Mouse (Mus musculus) heart, postnatal 10 days (tissue): ENCODE data around the gene Bloc1s1. TPM values are rescaled to one million over a fixed set of nuclear protein-coding genes. Genes with fewer than 3 reads are reported as not detected.

Experiments
- DNase-seq, 2 experiments: peaks; one replicate each; pipeline ENCODE4 v3.0.0; 2021
- intact Hi-C: fragments of 180-260 bp; cut with DNase I; formaldehyde crosslinking; loops from one replicate; pipeline ENCODE4 v1.15.1; 2025
- total RNA-seq, 2 experiments: library from RNA; stranded (reverse); gene quantifications; 2 replicates each; pipeline ENCODE4 v1.2.3; 2021

Gene Bloc1s1
- total RNA-seq, 2 experiments from 2014 or later = 188 to 198 TPM

- intact Hi-C loops = no loop called here
These were observed 10.3 kb upstream of the Bloc1s1 start for GRCm38 (mm10) chr10:128933976-128934721.

GRCm38 (mm10) chr10:128933574-128933973 lies 9.7 kb upstream of the Bloc1s1 start, which contains the start of gene Itga7:
TSS of gene Itga7 (plus strand) at chr10:128933818.
- intact Hi-C loops = no loop called here
- DNase-seq = peak; percentile 58 to 64

More at GRCm38 (mm10) chr10:128933976-128934721, 10.3 kb upstream of the Bloc1s1 start:
- DNase-seq = peak in 1 of 2 experiments; percentile 29

- intact Hi-C loops = no loop called here
- DNase-seq = peak; percentile 62 to 65
These were observed 7.6 kb upstream of the Bloc1s1 start for GRCm38 (mm10) chr10:128931441-128931840.

DNA sequence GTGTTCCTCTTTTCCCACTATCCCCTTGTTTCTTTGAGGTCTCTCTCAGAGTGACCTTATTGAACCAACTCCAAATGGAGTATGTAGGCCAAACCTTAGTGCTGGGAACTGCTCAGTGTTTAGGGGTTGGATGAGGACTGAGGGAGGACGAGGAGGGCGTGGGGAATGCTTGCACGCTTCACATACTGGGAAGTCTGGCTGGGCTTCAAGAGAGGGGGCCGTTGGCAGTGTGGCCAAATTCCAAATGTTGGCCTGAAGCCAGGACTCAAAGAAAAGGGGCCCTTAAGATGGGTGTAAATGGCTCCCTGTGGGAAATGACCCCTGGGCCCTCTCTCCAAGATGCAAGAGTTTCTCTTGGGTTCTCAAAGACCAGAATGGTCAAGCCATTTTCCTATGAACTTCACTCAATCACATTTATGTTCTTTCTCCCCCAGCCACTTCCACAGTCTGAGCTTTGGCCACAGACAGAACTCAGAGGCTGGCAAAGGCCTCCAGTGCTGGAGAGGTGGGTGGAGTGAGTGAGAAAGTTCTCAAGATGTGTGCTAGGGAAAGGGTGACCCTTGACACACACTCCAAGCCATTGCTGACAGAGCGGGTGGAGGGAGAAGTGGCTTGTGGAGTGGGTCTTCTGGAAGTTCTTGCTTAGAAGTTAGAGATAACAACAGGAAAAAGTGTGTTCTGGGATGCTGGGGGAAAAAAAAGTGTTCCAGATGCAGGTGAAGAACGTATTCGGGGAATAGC lies 6.0 kb upstream of the Bloc1s1 start:
- intact Hi-C loops = no loop called here
- DNase-seq = peak; percentile 26 to 44

DNA sequence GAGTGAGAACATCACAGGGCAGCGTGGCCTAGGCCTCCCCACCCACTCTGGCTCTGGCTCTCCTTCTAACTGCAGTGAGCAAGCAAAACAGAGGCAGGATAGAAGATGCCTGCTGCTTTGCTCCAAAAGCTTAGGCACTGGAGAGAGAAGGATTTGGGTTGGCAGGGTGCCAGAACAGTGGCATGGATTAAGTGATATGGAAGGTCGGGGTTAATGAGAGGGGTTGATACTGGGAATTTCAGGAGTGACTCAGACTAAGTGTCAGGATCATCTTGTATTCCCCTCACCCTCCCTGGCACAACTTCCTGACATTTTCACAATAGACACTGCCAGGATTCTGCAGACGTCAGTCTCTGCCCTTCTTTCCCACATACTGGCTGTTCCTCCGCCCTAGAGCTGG lies 4.5 kb upstream of the Bloc1s1 start:
- intact Hi-C loops = no loop called here
- peak; percentile 34 to 36 for DNase-seq

DNA sequence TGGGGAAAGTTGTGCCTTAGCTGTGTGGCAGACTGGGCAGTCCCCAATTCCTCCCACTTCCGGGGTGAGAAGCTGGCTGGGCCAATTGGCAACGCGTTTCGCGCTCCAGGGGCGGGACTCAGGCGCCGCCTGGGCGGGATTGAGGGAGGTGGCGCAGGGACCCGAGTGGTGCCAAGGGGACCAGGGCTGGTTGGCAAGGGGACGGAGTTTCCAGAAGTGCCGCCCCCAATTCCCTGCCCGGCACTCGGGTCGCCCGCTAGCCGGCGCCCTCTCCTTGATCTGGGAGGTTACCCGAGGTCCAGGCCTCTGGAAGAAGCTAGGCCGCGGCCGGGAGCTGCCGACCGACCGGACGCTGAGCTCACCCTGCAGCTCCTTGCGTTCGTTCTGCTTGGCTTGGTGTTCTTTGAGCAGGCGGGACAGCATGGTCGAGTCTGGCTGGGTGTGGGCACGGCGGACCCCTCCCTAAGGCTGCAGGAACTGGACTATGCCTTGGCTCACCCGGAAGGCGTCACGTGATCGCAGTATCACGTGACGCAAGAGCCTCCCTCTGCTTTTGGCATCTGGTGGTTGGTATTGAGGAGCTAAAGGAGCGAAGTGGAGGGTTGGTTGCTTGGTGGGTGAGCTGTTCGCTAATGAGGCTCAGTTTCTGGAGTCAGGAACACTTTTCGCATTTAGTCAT lies 683 bp downstream of the Bloc1s1 start:
- intact Hi-C loops = no loop called here
- peak; percentile 97 to 98 for DNase-seq

GRCm38 (mm10) chr10:128922822-128923012 lies 1.1 kb downstream of the Bloc1s1 start, which contains the start of gene Rdh5:
TSS of gene Rdh5 (minus strand) at chr10:128922888.
- intact Hi-C loops = no loop called here

DNA sequence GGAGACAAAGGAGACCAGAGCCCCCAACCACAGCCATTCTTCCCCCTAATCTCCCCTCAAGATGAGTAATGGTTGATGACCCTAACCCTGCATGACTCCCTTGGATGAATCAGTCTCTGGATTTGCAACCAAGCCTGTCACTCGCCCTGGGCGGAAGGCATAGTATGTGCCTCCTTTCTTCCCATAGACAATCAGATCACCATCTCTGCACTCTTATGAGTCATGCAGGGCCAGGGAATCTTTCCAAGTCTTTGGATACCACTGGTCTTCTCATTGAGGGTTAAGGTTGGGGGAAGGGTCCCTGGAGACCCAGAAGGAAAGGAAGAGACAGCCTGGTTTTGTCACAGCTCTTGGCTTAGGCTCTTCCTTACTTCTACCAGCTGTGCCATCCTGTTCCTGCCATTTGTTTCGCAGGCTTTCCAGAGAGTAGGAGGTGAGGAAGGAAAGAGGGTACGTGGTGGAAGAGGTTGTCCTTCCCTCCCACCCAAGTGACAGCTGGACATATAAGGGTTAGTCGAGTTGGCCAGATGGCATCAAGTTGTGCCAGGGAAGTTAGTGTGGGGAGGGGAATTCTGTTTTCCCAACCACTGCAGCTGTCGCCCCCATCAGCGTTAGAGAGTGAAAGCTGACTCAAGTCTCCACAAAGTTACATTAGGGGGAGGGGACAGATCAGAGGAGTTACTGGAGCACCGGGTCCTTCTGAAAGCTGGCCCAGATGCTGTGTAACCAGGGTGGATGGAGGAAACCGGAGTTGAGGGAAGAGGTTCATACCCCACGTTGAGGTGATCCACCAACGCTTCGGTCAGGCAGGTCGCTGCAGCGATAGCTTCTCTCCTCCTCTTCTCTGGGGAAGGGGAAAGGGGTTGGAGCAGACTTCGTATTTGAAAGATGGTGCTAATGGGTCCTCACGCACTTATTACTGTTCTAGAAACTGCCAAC lies 1.7 kb downstream of the Bloc1s1 start:
- intact Hi-C loops = no loop called here
- DNase-seq = peak in 1 of 2 experiments; percentile 29

More at GRCm38 (mm10) chr10:128922822-128923012, 1.1 kb downstream of the Bloc1s1 start, which contains the start of gene Rdh5:
- no peak for DNase-seq

DNA sequence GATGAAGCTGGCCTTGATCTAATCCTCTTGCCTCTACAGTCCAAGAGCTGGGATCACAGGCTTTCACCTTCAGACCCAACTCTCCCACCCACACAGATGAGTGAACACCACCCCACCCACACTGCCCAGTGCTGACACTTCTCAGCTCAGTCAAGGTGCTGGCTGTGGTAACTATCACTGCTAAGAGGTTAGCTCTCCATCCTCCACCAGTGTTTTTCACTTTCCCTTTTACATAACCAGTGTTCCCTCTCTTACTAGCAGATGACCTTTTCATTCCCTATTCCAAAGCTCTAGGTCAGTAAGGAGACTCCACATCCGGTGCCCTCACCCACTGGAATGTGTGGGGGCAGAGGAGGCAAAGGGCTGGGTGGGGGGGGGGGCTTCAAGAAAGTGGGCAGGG lies 2.6 kb downstream of the Bloc1s1 start:
- intact Hi-C loops = no loop called here
- no peak for DNase-seq

GRCm38 (mm10) chr10:128920736-128921161 lies 3.1 kb downstream of the Bloc1s1 start:
- peak; percentile 67 to 70 for DNase-seq
- intact Hi-C loops = no loop called here

- intact Hi-C loops = no loop called here
- DNase-seq = no peak
These were observed 3.9 kb downstream of the Bloc1s1 start for GRCm38 (mm10) chr10:128919966-128920365.

- DNase-seq = peak; percentile 59 to 60
- intact Hi-C loops = no loop called here
These were observed 4.6 kb downstream of the Bloc1s1 start for GRCm38 (mm10) chr10:128919203-128919631.

DNA sequence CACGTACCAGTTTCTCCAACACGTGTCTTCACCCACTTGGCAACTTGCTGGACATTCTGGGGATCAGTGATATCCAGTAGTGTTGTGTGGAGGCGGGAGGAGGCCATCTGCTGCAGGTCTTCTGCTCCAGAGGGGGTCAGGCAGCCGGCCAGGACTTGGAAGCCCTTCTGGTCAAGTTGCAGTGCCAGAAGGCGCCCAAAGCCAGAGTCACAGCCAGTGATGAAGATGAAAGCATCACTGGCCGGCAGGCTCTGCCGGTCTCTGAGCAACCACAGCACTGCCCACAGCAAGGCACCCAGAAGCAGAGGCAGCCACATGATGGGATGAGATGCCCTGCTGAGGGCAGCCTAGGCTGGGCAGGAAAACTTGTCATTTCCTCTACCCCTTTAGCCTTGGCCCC lies 5.6 kb downstream of the Bloc1s1 start:
- peak; percentile 53 to 57 for DNase-seq
- intact Hi-C loops = no loop called here

- no peak for DNase-seq
- intact Hi-C loops = no loop called here
These were observed 6.4 kb downstream of the Bloc1s1 start for GRCm38 (mm10) chr10:128917400-128917799.

- no peak for DNase-seq
- intact Hi-C loops = no loop called here
These were observed 7.2 kb downstream of the Bloc1s1 start for GRCm38 (mm10) chr10:128916665-128917064.

- intact Hi-C loops = no loop called here
These were observed 8.3 kb downstream of the Bloc1s1 start for GRCm38 (mm10) chr10:128915550-128915949.

DNA sequence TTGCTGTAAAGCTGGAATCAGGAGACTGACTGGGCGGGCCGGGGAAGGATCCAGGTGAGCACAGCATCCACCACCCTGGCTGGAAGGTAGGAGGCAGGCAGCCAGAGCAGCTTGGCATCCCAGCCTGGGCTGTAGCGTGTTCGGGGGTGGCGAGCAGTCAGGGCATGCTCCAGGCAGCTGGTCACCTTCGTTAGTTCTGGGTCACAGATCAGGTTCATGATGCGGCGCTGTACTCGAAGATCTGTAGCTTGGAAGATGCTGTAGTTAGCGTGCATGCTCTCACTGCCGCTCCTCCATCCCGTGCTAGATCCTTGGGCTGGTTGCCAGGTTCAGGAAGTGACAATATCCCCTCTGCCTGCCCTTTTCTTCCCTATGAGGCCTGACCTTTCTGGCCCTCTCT lies 10.1 kb downstream of the Bloc1s1 start:
- intact Hi-C loops = loop anchor here (5.0 kb wide), 1 partner anchor 64 kb away; no protein-coding TSS in a partner anchor
- peak in 1 of 2 experiments; percentile 23 for DNase-seq

More at GRCm38 (mm10) chr10:128915550-128915949, 8.3 kb downstream of the Bloc1s1 start:
- no peak for DNase-seq

DNA sequence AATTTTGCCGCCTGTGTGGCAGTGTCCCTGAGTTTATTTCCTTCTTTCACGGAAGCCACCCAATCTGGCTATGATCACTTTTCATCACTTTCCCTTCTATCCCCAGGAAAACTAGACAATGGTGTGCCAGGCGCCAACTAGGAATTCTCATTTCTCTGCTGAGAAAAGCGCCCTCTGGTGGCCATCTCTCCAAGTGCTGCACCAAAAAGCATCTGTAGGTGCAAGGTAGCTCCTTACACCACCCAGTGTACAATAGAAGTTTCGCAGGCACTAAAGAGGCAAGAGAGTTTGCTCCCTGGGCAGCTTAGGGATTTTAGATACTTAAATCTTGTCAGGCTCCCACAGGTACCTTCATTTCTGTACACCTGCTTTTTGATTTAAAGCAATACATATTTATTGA lies 10.6 kb downstream of the Bloc1s1 start:
- intact Hi-C loops = loop anchor here (5.0 kb wide), 1 partner anchor 64 kb away; no protein-coding TSS in a partner anchor
- DNase-seq = peak; percentile 91 to 95

GRCm38 (mm10) chr10:128912791-128913190 lies 11.0 kb downstream of the Bloc1s1 start:
- no peak for DNase-seq
- intact Hi-C loops = loop anchor here (5.0 kb wide), 1 partner anchor 65 kb away; no protein-coding TSS in a partner anchor

DNA sequence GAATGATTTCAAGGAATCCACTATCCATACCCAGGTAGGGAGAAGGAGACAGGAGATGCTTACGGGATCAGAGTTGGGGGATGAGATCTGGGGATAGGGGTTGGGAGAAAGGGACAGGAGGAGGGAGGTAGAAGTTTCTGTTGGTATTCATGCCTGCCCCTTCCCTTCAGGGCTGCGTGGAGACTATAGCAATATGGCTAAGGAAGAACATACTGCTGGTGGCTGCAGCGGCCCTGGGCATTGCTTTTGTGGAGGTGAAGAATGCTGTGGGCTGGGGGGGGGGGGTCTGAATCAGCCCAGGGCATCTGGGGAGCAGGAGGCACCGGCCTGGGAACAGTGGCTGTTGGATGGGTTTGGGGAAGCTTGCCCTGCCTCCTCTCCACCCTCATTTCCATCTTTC lies 11.6 kb downstream of the Bloc1s1 start:
- DNase-seq = no peak
- intact Hi-C loops = loop anchor here (5.0 kb wide), 1 partner anchor 65 kb away; no protein-coding TSS in a partner anchor
